Mouse (Mus musculus) cerebellum, postnatal 4 days (tissue): ENCODE data around the gene 2810006K23Rik.
"Not testable (repeated sequence)": the region's sequence is repeated elsewhere in the genome, so short reads cannot be mapped to it uniquely, and the experiment has no call there.

Experiments used
- DNase-seq, 2 experiments: peaks; one replicate each; pipeline ENCODE4 v3.0.0; 2022; ENCODE audit warnings: low spot score in 2 of 2, mixed read lengths in 1 of 2

2810006K23Rik gene

DNA sequence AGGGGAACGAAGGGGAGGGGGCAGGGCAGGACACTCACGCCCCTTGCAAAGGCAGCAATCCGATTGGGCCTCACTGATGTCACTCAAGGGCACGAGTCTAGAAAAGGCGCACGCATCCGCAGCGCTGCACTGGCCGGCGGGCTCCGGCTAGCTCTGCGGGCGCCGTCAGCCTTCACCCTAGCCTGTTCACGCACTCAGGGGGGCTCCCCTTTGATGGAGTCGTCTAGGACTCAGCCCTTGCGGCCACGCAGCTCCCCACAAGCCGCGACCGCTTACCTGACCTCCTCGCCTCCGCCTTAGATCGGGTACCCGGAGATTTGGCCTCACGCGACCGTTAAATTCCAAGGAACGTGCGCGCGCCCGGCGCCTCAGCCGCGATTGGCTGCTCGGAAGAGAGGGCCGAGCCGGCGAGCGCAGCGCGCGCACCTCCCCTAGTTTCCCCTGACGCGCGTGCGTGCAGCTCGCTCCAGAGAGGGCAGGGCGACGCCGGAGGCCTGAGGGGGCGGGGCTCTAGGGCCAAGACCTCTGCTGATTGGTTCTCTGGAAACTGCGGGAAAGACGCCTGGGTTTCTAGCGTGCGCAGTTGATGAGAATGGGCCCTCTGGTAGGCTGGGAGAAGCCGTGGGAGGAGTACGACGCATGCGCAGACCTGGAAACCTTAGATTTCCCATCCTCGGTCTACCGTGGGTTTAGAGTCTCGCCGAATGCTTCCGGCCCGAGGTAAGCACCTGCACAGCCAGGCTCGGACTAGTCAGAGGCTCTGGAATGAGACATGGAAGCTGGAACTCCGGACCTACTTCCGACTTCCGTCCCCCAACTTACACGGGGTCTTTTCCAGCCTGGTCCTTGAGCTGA, at the start of gene 2810006K23Rik, which contains the start of gene Mphosph9:
Gene 2810006K23Rik (plus strand): TSS at position 580 of the 855 bp plus-strand sequence.
Gene Mphosph9 (minus strand): TSS at position 463 of the 855 bp plus-strand sequence.
- DNase-seq = peak; percentile 99

DNA sequence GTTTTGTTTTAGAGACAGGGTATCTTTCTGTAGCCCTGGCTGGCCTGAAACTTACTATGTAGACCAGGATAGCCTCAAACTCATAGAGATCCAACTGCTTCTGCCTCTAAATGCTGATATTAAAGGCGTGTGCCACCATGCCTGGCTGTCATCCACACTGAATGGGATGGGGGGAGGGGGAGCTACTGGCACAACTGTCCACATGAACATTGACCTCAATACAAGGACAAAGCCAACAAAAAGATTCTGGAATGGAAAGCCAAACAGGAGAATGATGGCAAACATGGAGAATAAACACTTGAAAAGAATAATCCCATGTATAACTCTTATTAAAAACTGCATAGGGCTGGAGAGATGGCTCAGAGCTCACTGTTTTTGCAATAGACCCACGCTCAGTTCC, 45.0 kb upstream of the 2810006K23Rik start:
- no peak for DNase-seq

DNA sequence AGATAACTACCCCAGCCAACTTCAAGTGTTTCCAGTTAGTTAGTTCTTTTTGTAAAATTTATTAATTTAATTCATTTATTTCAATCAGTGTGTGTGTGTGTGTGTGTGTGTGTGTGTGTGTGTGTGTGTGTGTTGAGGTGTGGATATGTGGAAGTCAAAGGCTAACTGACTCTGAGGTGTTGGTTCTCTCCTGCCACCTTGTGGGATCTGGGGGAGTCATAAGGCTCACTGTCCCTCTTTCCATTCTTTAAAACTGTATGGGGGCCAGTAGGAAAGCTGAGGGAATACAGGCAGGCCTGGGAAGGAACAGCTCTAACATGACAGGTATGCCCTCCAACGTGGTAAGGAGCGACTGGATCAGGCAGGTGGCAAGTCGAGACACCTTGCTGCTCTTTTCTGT, 43.6 kb upstream of the 2810006K23Rik start:
- no peak for DNase-seq

DNA sequence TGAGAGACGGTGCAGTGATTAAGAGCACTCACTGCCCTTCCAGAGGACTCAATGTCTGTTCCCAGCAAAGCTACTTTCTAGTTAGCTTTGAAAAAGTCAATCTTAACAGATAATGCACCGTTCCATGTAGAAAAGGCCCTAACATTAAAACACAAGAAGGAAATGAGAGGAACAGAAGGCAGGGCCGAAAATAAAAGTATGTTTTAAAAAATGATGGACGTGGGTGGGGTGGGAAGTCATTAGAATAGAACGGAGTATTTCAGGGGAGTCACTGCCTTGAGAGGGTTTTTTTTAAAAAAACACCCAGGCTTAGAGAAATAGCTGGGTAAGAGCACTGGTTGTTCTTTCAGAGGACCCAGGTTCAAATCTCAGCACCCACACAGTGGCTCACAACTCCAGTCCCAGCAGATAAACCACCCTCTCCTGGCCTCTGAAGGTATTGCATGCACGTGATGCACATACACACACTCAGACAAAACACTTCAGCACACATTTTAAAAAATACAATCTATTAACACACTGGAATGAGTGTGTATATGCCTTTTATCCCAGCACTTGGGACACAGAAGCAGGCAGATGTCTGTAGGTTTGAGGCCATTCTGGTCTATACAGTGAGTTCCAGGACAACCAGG, 40.2 kb upstream of the 2810006K23Rik start:
- DNase-seq = no peak

DNA sequence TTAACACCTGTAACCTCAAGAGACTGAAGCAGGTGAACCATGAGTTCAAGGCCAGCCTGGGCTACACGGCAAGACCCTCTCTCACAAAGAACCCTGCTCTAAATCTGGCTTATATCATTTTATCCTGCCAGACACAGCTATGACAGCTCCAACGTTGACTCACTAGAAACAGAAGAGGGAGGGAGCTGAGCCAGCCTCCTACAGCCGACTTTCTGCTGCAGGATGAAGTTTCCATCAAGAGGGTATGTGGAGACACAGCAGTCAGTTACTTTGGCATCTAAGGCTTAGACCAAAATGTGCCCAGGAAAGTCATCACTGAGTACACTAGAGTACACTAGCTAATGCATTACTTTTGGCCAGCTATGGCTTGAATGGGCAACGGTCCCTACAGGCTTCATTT, 37.7 kb upstream of the 2810006K23Rik start:
- DNase-seq = no peak

DNA sequence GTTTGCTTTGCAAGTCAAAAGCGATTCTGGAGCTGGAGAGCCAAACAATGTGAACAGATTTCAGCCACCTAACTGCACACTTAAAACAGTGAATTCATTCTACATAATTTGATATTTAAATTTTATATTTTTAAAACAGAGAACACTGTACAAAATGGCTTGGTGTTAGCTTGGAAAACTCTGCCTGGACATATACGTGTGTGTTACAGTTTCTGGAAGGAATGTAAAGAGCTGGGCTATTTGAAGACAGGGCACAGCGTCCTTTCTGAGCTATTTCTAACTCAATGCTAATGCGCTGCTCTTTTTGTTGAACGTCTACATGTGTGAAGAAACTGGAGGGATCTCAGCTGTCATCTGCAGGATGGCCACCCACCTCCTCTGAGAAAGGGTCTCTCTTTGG, 33.9 kb upstream of the 2810006K23Rik start:
- DNase-seq = no peak

DNA sequence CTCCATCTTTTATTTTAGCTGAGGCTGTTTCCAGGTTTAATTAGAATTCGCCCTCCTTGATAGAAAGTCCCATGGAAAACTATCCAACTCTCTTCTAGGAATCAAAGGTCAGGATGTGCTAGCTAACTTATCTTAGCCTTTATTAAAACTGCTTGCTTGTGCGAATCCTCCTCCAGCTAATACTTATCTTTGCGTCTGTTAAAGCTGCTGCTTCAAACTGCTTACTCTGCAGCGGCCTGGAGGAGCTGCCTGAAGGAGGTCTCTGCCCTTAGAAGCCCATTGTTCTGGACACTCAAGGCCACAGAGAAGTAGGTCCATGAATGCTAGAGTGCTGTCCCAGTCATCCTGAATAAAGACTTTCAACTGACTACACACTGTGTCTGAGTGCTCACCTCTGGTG, 31.4 kb upstream of the 2810006K23Rik start:
- DNase-seq = no peak

DNA sequence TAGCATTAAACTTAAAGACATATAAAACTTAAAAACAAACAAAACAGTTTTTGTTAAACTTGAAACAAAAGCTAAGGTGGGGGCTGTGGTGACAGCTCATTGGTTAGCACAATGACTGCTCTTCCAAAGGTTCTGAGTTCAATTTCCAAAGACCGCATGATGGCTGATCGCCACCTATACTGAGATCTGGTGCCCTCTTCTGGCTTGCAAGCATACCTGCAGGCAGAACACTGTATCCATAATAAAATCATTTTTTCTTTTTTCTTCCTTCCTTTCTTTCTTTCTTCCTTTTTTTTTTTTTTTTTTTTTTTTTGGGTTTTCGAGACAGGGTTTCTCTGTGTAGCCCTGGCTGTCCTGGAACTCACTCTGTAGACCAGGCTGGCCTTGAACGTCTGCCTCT, 28.6 kb upstream of the 2810006K23Rik start:
- DNase-seq = not testable (repeated sequence)

DNA sequence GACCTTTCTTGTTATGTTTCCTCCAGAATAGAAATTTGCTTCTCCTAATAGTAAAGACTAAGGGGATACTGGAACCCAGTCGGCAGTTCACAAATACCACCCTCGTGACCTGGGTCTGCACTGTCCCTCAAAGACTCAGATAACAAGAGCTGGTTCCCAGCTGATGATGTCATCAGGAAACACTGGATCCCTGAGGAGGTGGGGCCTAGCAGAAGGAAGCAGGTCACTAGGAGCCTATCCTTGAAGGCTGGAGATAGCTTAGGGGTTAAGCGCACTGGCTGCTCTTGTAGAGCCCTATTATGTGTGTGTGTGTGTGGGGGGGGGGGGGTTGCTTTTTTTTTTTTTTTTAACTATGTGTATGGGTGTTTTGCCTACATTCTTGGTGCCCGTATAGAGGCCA, 27.8 kb upstream of the 2810006K23Rik start:
- no peak for DNase-seq

DNA sequence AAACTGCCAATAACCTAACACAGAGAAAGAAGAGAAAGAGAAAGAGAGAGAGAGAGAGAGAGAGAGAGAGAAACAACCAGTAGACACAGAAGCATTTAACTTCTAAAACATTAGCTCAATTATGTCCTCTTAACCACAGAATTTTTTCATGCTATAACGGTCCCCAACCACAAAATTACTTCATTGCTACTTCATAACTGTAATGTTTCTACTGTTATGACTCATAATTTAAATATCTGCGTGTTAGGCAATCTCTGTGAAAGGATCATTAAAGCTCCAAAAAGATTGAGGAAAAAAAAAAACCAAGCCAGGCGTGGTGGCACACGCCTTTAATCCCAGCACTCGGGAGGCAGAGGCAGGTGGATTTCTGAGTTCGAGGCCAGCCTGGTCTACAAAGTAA, 25.0 kb upstream of the 2810006K23Rik start:
- DNase-seq = not testable (repeated sequence)

DNA sequence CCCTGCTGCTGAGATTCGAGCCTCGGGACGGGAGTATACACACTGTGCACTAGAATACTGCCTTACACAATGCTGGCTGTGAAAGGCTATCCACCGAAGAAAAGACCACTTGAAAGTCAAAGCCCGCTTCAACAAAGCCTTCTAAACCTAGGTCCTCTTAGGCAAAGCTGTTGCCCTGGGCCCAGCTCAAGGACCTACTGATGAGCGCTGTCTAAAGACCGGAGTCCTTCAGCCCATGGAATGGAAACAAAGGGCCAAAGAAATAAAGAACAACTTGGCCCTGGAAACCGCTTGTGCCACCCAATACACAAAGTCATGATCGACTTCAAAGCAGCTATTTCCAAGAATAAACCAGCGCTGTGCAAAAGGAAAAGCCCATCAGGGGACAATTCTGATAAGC, 18.7 kb upstream of the 2810006K23Rik start:
- no peak for DNase-seq

DNA sequence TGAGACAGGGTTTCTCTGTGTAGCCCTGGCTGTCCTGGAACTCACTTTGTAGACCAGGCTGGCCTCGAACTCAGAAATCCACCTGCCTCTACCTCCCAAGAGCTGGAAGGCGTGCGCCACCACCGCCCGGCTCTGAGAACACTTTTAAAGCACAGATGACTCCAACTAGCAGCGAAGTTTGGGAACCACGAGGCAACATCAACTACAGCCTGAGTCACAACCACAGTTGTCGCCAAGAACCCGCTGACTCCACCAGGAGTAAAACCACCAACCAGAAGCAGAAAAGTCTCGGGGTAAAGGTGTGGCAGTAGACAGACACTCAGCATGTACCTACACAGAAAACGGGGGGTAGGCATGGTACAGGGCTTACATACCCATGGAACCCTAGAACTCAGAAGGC, 17.8 kb upstream of the 2810006K23Rik start:
- no peak for DNase-seq

DNA sequence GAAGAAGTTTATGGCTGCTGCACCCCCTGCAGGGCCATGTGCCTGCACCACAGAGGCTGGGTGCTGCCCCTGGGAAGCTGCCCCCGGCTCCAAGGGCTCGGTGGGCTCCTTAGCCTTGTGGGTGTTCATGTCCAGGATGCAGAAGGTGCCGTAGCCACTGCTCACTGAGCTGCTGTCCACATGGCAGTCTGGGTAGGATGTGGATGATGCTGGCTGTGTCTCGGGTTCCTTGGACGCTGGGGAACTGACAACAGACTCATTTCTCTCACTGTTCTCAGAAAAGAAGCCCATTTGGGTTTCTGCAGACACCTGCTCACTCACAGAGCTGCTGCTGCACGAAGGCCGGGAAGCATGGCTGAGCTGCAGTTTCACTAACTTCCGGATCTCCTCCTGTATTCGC, 12.4 kb upstream of the 2810006K23Rik start:
- DNase-seq = no peak

DNA sequence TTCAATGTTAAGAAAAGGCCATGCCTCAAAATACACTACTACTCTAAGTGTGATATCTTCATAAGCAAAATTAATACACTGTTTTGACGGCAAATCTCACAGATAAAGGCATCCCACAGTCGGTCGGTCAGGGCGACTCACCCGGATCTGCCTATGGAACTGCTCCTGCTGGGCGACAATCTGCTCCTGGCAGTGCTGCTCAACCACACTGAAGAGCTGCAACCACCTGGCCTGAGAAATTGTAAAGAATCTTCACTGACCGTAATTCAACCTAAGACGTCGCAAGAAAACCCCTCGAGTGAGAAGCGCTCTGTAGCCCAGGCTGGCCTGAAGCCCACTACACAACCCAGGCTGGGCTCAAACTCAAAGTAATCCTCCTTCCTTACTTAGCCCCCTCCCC, 11.9 kb upstream of the 2810006K23Rik start:
- no peak for DNase-seq

DNA sequence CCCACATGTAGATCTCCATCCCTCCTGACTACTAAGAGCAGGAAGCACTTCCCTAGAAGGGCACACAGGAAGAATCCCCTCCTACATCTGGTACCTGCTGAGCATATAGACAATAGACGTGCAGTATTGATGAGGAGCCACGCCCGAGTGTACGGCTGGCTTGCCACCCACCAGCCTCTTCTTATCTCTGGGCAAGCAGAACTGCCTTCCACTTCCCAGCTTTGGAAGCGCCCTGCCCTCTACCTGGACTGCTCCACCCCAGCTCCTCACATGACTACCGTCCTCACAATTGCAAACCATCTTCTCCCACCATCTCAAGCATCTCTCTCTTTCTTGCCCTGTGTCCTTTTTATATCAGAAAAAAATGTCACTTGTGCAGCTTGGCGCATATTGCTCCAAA, 10.2 kb upstream of the 2810006K23Rik start:
- no peak for DNase-seq

DNA sequence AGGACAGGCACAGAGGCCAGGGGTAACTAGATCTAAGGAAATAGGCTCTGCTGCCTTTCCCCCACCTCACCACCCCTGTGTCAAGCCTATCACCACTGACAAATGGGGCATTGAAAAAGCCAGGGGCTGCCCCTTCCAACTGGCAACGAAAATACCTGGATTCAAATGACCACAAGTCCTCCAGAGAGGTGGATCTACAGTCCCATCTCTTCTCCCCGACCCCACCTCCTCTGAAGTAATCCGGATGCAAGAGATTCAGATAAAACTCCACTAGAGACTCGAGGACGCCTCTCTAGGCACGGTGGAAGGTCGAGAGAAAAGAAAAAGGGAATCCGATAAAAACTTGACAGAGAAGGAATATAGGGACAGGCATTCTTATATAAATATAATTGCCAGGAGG, 1.1 kb upstream of the 2810006K23Rik start:
- DNase-seq = no peak

DNA sequence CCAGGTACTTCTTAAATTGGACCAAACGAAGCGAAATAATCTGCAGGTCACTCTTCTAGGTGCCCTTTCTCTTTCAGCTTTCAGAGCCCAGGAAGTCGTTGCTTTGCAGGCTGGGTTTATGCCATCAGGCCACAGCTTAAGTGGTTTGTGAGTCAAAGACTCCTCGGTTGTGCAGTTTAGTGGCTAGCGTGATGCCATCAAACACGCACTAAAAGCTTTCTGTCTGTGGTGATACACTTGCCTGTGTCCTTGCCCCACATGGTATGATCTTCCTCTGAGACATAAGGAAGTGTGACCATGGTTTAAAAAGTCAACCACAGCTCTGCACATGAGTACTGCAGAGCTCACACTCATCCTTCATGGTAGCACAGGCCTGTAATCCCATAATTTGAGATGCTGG, 2.2 kb downstream of the 2810006K23Rik start:
- DNase-seq = no peak

DNA sequence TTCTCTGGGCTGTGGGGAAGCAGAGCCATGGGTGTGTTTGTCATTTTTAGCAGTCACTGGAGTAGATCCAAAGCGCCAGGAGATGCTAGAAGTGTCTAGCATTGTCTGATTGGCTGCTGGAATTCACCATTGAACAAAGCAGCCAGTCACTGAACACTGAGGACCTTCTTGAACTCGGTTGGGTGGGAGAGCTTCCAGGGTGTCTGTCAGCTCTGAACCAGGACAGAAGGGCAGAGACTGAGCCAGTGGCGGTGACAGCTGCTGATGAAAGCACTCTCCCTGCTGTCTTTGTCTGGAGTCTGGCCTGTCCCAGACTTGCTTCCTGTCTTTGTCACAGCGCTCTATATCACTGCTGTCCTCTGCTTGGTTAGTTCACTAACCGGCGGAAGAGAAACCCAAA, 6.5 kb downstream of the 2810006K23Rik start:
- peak in 1 of 2 experiments; percentile 66 for DNase-seq

DNA sequence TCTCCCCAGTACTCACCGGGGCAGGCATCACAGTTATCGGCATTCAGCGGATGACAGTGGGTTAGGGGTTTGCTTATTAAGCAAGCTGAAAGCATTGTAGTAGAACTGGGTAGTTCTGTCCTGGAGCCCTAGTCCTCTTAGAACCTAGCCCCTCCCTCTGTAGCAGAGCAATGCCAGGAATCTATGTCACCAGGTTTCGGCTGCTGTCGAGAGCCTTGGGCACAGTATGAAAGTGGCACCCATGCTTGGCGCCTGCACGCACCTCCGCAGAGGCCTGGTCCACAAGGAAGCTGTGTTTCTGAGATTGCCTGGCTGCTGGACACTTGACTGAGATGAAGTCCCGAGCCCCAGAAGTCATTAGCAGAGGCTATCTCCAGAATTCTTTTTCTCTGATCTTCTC, 9.2 kb downstream of the 2810006K23Rik start:
- DNase-seq = no peak

DNA sequence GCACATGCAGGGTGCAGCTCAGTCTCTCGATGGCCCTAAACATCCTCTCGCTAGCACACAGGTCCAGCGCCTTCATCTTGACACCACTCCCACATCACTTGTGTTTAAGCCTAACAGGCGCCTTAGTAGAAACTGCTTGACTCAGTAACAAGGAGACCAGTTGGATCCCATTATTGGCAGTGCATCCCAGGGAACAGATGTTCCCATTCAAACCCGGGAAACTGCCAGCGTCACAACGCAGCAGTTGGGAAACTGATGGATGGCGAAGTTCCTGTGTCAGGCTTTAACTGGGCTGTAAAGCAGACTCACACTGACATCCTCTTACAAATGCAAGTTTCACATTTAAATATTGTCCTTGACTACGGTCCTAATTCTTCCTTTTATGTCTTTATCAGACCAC, 10.0 kb downstream of the 2810006K23Rik start:
- no peak for DNase-seq

DNA sequence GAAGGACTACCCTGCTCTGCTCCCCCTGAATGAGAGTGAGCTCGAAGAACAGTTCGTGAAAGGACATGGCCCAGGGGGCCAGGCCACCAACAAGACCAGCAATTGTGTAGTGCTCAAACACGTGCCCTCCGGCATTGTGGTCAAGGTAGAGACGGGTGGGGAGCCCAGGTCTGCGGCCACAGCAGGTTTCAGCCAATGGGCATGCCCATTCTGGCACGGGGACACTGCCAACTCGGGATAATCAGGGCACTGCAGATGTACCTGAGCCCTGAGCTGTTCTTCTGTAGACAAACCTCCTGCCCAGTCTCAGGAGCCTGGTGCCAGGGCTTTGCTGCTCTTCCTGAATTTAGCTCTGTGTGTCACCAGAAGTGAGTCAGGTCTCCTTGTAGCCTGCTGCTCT, 10.9 kb downstream of the 2810006K23Rik start:
- DNase-seq = no peak

DNA sequence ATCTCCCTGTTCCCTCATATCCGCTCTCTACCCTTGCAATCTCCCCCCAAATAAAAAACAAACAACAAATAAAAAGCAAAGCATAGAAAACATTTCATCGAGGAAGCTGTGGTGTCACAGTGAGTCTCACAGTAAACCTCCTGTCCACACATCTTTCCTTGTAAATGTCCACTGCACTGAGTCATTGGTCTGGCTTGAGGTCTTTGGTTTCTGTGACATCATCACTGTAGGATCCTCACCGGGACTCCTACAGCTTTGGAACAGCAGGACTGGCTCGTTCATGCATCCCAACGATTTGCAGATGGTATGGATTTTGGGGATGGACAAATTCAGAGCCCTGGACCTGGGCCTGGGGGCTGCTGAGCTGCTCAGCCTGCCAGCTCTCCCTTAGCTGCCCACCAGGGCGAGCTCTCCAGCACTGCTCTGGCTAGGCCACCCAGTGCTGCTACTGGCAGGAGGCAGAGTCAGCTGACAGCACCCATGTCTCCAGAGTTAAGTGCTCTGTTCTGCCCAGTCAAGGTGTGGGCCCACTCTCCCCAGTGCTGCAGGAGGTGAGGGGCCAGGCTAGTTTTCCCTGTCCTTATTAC, 14.0 kb downstream of the 2810006K23Rik start:
- not testable (repeated sequence) for DNase-seq

DNA sequence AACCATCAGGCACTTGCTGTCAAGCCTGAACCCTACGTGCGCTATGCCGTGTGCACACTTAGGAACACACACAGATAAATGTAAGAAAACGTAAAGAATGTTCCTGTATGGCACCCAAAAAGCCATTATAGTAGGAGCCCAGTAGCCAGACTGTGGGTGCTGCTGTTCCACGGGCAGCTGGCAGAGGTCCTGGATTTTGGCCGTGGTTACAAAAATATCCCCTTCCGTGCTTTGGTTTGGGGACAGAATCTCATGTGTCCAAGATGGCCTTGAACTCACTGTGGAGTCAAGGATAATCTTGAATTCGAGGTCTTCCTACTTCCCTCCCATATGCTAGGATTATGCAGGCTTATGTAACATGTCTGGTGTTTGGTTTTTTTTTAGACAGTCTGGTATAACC, 15.0 kb downstream of the 2810006K23Rik start:
- DNase-seq = no peak
